Mouse (Mus musculus) small intestine, adult 2 months (tissue): Measurements from ENCODE around the gene Phb2.

Source experiments
- CTCF ChIP-seq: fragments of 200-500 bp; IDR thresholded peaks from 2 replicates; pipeline ENCODE4 v1.5.1; 2012; ENCODE audit warnings: low read depth, mild to moderate bottlenecking, control low read depth, inconsistent platforms, low read length, moderate library complexity, mixed read lengths; ENCODE audit not compliant: insufficient replicate concordance, insufficient read length; ENCODE audit errors: extremely low read depth
- POLR2A ChIP-seq: fragments of 200-500 bp; IDR thresholded peaks from 2 replicates; pipeline ENCODE4 v1.6.1; 2012; ENCODE audit warnings: low read depth, mild to moderate bottlenecking, control low read depth, inconsistent platforms, low read length, moderate library complexity

GRCm38 (mm10) chr6:124734417-124734816 is 22.3 kb downstream of the Phb2 start:
- TF ChIP-seq POLR2A (no peak), CTCF (no peak)
